Mouse (Mus musculus): ENCODE measurements at regions not wholly inside any gene's neighbourhood (a gene's known extent, or its start where the extent isn't known, plus 50 kb on each side); places are given as distances from the start of the nearest gene placed in this dataset.
"Not testable (repeated sequence)": the region's sequence is repeated elsewhere in the genome, so short reads cannot be mapped to it uniquely, and the experiment has no call there.

DNA sequence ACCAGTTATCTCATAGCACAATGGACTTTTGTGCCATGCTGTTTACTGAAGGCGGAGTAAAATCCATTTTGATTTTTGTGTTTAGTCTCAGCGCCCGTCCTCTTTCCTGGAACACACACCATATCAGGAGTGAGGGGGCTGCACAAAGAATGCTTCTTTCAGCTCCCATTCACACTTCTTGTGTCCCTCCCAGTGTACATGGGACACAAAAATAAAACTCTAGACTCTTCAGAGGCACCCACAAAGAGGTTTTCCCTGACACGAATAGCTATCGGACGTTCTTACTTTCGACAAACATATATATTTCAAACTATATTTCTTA is 347.9 kb upstream of the Pou3f2 start:
- Histone ChIP-seq H3K4me3 (replicated peaks; ENCODE audit: insufficient read depth, low read depth, low read length) (no peak overlapping the region), H3K4me1 (ENCODE audit: control insufficient read depth, insufficient read depth, low read length) (no peaks in the 10 kb centered on the region), H3K27ac (ENCODE audit: insufficient read depth, low read length) (no peak overlapping the region), H3K27me3 (ENCODE audit: control insufficient read depth, insufficient read depth, low read length) (no peaks in the 10 kb centered on the region)
- no peak for TF ChIP-seq CTCF (IDR thresholded peaks at IDR 0.05; ENCODE audit: borderline replicate concordance, insufficient read depth, low read depth, low read length)
- no peak for TF ChIP-seq POLR2A (IDR thresholded peaks at IDR 0.05; ENCODE audit: borderline replicate concordance, insufficient read depth, low read length)
- DNase-seq, result no peak
- WGBS, result 23% methylated on average over 7 of the region's 7 CpGs

DNA sequence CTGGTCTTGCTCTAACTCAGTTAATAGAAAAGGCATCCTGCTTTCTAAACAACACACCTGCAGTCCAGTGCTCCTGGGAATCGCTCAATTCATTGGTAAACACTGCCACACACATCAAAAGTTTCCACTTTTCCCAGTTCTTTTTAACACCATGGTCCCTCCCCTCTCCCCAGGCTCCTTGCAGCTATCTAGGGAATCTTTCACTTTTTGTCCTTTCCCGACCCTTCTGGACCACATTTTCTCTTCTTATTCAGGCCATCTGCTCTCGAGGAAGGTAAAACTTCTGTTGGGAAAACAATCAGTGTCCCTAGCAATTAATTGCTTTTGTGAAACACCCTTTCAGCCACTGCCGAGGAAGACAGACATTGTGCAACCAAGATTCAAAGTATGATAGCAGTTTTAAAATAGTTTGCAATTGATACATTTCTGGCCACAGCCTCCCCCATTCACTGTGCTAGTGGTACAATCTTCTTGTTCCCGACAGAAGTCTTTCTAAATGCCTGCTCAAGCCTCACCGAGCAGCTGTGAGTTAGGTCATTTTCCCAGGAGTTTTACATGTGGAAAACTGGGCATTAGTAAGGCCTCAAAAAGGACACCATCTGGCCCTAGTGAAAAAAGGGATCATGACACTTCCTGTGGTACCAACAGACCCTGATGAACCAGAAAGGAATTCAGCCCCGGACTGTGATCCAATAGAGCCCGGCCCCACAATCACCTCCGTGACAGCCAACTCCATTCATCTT is 347.4 kb upstream of the Pou3f2 start:
- no peaks in the 10 kb centered on the region for H3K27me3 ChIP-seq (ENCODE audit: control insufficient read depth, insufficient read depth, low read length)
- WGBS, result under 1% methylated on average over 9 of the region's 9 CpGs
- no peak for DNase-seq
- no peak overlapping the region for H3K27ac ChIP-seq (ENCODE audit: insufficient read depth, low read length)
- H3K4me3 ChIP-seq (replicated peaks; ENCODE audit: insufficient read depth, low read depth, low read length), result no peak overlapping the region
- no peak for TF ChIP-seq CTCF (IDR thresholded peaks at IDR 0.05; ENCODE audit: borderline replicate concordance, insufficient read depth, low read depth, low read length)
- no peak for TF ChIP-seq POLR2A (IDR thresholded peaks at IDR 0.05; ENCODE audit: borderline replicate concordance, insufficient read depth, low read length)
- H3K4me1 ChIP-seq (ENCODE audit: control insufficient read depth, insufficient read depth, low read length), result no peaks in the 10 kb centered on the region

DNA sequence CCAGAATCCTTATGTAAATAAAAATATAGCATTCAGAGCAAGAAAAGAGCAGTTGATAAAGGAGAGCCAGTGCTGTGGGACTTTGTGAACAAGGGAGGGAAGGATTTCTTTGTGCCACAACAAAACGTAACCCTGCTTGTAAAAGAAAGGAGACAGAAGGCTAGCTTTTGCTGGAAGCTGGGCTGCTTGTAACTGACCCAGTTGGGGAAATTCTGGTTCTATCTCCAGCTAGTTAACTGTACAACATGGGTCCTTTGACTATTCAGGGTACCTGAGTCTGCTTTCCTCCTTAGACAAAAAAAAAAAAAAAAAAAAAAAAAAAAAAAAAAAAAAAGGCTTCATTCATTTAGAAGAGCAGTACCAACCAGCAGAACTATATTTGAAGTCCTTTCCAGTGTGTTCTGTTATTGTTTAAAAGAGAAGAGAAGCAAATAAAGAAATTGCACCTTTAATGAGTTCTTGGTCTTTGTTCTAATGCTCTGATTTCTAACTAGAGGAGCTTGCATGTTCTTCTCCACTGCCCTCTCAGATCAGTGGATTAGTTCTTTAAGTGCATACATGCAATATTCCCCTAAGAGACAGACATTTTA is 345.8 kb upstream of the Pou3f2 start:
- WGBS, result 83% methylated on average over 1 of the region's 1 CpGs
- no peak overlapping the region for H3K27ac ChIP-seq (ENCODE audit: insufficient read depth, low read length)
- H3K27me3 ChIP-seq (ENCODE audit: control insufficient read depth, insufficient read depth, low read length), result no peaks in the 10 kb centered on the region
- TF ChIP-seq POLR2A (IDR thresholded peaks at IDR 0.05; ENCODE audit: borderline replicate concordance, insufficient read depth, low read length), result no peak
- TF ChIP-seq CTCF (IDR thresholded peaks at IDR 0.05; ENCODE audit: borderline replicate concordance, insufficient read depth, low read depth, low read length), result no peak
- H3K4me1 ChIP-seq (ENCODE audit: control insufficient read depth, insufficient read depth, low read length), result no peaks in the 10 kb centered on the region
- H3K4me3 ChIP-seq (replicated peaks; ENCODE audit: insufficient read depth, low read depth, low read length), result no peak overlapping the region
- DNase-seq, result no peak

DNA sequence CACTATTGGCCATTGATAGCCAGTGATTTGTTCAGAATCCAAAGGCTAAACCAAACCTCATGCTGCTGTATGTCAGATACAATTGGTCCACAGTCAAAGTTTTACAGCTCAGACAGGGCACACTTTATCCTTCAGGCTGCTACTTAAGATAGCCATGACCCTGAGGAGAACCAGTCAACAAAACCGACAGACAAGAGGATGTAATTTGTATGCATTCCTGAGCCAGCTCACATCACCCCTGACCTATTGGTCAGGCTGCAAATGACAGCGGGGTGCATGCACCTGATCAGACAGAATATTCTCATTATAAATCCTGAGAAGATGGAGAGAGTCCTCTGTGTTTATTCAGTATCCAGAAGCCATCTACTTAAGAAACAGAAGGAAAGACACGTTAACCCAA is 315.5 kb upstream of the Pou3f2 start:
- Histone ChIP-seq H3K4me1 (ENCODE audit: control insufficient read depth, insufficient read depth, low read length) (no peaks in the 10 kb centered on the region), H3K27me3 (ENCODE audit: control insufficient read depth, insufficient read depth, low read length) (no peaks in the 10 kb centered on the region), H3K4me3 (replicated peaks; ENCODE audit: insufficient read depth, low read depth, low read length) (no peak overlapping the region), H3K27ac (ENCODE audit: insufficient read depth, low read length) (no peak overlapping the region)
- WGBS, result 36% methylated on average over 3 of the region's 3 CpGs
- DNase-seq, result no peak
- TF ChIP-seq CTCF (IDR thresholded peaks at IDR 0.05; ENCODE audit: borderline replicate concordance, insufficient read depth, low read depth, low read length) (no peak), POLR2A (IDR thresholded peaks at IDR 0.05; ENCODE audit: borderline replicate concordance, insufficient read depth, low read length) (no peak)

DNA sequence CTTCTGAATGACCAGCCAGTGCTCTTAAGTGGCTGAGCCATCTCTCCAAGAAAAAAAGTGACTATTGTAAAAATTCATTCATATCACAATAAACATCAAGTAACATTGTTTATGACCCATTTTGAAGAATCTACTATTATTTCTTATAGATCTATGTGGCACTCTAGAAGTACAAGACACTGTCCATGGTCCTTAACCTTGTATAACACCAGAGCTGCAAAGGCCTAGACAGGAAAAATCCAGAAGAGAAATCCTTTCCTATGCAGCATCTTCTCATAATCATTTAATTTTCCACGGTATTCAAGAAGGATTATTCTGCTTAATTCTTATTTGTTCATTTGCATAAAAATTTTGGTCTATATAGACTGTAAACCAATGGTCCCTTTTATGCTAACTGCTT is 304.7 kb upstream of the Pou3f2 start:
- WGBS, result 82% methylated on average over 1 of the region's 1 CpGs
- Histone ChIP-seq H3K4me1 (ENCODE audit: control insufficient read depth, insufficient read depth, low read length) (no peaks in the 10 kb centered on the region), H3K27me3 (ENCODE audit: control insufficient read depth, insufficient read depth, low read length) (no peaks in the 10 kb centered on the region), H3K27ac (ENCODE audit: insufficient read depth, low read length) (no peak overlapping the region), H3K4me3 (replicated peaks; ENCODE audit: insufficient read depth, low read depth, low read length) (no peak overlapping the region)
- DNase-seq, result no peak
- no peak for TF ChIP-seq CTCF (IDR thresholded peaks at IDR 0.05; ENCODE audit: borderline replicate concordance, insufficient read depth, low read depth, low read length)
- TF ChIP-seq POLR2A (IDR thresholded peaks at IDR 0.05; ENCODE audit: borderline replicate concordance, insufficient read depth, low read length), result no peak

DNA sequence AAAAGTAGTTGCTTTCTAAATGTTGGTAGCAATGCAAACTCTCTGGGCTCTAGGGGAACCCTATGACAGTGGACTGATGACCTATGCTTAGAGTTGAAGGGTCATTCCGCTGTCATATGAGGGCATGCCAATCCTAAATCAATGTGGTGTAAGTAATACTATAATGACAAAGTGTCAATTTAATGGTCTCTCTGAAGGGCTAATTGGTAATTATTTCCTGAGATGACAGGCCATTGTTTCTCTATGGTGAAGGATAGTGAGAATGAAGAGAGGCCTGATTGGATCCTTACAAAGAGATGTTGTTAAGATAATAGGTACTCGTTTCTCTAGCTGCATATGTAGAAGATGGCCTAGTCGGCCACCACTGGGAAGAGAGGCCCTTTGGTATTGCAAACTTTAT is 299.7 kb upstream of the Pou3f2 start:
- no peak for DNase-seq
- Histone ChIP-seq H3K27ac (ENCODE audit: insufficient read depth, low read length) (no peak overlapping the region), H3K4me3 (replicated peaks; ENCODE audit: insufficient read depth, low read depth, low read length) (no peak overlapping the region), H3K4me1 (ENCODE audit: control insufficient read depth, insufficient read depth, low read length) (no peaks in the 10 kb centered on the region), H3K27me3 (ENCODE audit: control insufficient read depth, insufficient read depth, low read length) (no peaks in the 10 kb centered on the region)
- no peak for TF ChIP-seq POLR2A (IDR thresholded peaks at IDR 0.05; ENCODE audit: borderline replicate concordance, insufficient read depth, low read length)
- TF ChIP-seq CTCF (IDR thresholded peaks at IDR 0.05; ENCODE audit: borderline replicate concordance, insufficient read depth, low read depth, low read length), result no peak
- 69% methylated on average over 3 of the region's 3 CpGs for WGBS

DNA sequence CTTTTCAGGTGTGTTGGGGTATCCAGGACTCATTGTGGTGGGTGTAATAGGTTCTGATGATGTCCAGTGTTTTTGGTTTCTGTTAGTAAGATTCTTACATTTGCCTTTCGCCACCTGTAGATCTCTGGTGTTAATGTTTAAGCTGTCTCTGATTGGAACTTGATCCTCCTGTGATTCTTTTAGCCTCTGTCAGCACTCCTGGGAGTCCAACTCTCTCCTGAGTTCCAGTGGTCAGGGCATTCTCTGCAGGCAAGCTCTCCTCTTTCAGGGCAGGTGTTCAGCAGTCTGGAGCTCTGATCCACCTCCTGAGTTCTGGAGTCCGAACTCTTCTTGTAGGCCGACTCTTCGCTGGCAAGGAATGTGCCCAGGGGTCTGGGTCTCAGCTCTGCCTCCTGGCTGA is 274.9 kb upstream of the Pou3f2 start:
- H3K27ac ChIP-seq (ENCODE audit: insufficient read depth, low read length); H3K4me1 ChIP-seq (ENCODE audit: control insufficient read depth, insufficient read depth, low read length); DNase-seq; H3K27me3 ChIP-seq (ENCODE audit: control insufficient read depth, insufficient read depth, low read length); H3K4me3 ChIP-seq (replicated peaks; ENCODE audit: insufficient read depth, low read depth, low read length): not testable (repeated sequence)
- 93% methylated on average over 4 of the region's 4 CpGs for WGBS

Measured in cerebellum, adult 2 months (tissue).